In genomic region chr17:84145826-84146287, GRCm38 (mm10) we compare ENCODE assay signal across 8 mouse cellular contexts. TPM values are rescaled to one million over a fixed set of nuclear protein-coding genes. Genes with fewer than 3 reads are reported as not detected.
DNase-seq lines count a peak whose midpoint lies in the region; ATAC-seq and TF ChIP-seq lines count a peak whose summit lies in the region.

No protein-coding gene starts in this region.

- no peak for ATAC-seq in liver, embryonic 14.5 days (ENCODE audit: insufficient read depth)
- ATAC-seq in cerebellum, adult (ENCODE audit: insufficient number of reproducible peaks, low FRiP score, low TSS enrichment) = no peak

- H3K4me2 ChIP-seq in liver, embryonic 14.5 days (ENCODE audit: low read depth) = peak overlapping the region; percentile 82

- H3K4me1 ChIP-seq in bone marrow, adult 2 months (ENCODE audit: control insufficient read depth, insufficient read depth, low read length) = peaks cover 28% of the 10 kb centered on the region
- peaks cover 68 to 88% of the 10 kb centered on the region in 2 experiments for H3K4me1 ChIP-seq in liver, embryonic 14.5 days (replicated peaks; ENCODE audit: control insufficient read depth in 2 of 2, insufficient read depth in 2 of 2, low read length in 1 of 2)

- DNase-seq in gastrocnemius, postnatal 25 days = peak; percentile 34
- DNase-seq in gastrocnemius, adult 18-20 months (ENCODE audit: low spot score) = no peak
- DNase-seq in heart, postnatal 4 days = peak; percentile 45
- no peak for DNase-seq in liver, embryonic 14.5 days (ENCODE audit: low read depth in 3 of 3, low spot score in 3 of 3)
- peak; percentile 69 to 72 for DNase-seq in spleen, postnatal 10 days (ENCODE audit: low spot score in 2 of 2)
- DNase-seq in cerebellum, adult 11 months = no peak

- no peaks in the 10 kb centered on the region for H3K9me3 ChIP-seq in liver, embryonic 14.5 days (ENCODE audit: control insufficient read depth, low read length)

- no peak; the same call in 1 of the 2 replicates for TF ChIP-seq POLR2A in bone marrow, adult 2 months (IDR thresholded peaks at IDR 0.05; ENCODE audit: borderline replicate concordance, control insufficient read depth, low read depth, low read length)

- H3K27me3 ChIP-seq in liver, embryonic 14.5 days (ENCODE audit: control insufficient read depth, insufficient read depth, low read length) = no peaks in the 10 kb centered on the region

- H3K4me3 ChIP-seq in bone marrow, adult 2 months (replicated peaks; ENCODE audit: control insufficient read depth, low read depth, low read length) = no peak overlapping the region
- H3K4me3 ChIP-seq in liver, embryonic 14.5 days (ENCODE audit: insufficient read depth in 1 of 2, low read depth in 2 of 2, low read length in 2 of 2) = peak overlapping the region in 1 of 2 experiments; percentile 7; a peak in 1 of 4 replicates

- H3K36me3 ChIP-seq in liver, embryonic 14.5 days (replicated peaks; ENCODE audit: control insufficient read depth, insufficient read depth, low read depth) = no peaks in the 10 kb centered on the region

- 2% methylated on average over 10 of the region's 10 CpGs for WGBS in bone marrow, adult 2 months
- 7% methylated on average over 10 of the region's 10 CpGs for WGBS in liver, embryonic 14.5 days (ENCODE audit: insufficient replicate concordance)

- no peak for TF ChIP-seq CTCF in bone marrow, adult 2 months (IDR thresholded peaks at IDR 0.05; ENCODE audit: control insufficient read depth, insufficient read depth, low read length)
- 0 out of 2 replicates have a peak, but pooled peaks have one; percentile 19 for TF ChIP-seq CTCF in liver, embryonic 14.5 days (IDR thresholded peaks at IDR 0.05; ENCODE audit: low read depth)

- no peak for TF ChIP-seq EP300 in liver, embryonic 14.5 days (IDR thresholded peaks at IDR 0.05; ENCODE audit: low read depth)

- H3K9ac ChIP-seq in liver, embryonic 14.5 days (replicated peaks) = peak overlapping the region; percentile 63

- H3K27ac ChIP-seq in bone marrow, adult 2 months (ENCODE audit: control insufficient read depth, insufficient read depth, low read depth, low read length, poor library complexity) = peak overlapping the region; percentile 97
- peak overlapping the region; percentile 86 for H3K27ac ChIP-seq in liver, embryonic 14.5 days

RNA-seq across cellular contexts. Expression of gene Zfp36l2, which starts 41.9 kb away (rescaled TPM):
- 10 to 100 TPM; 10.1 to 14.9 TPM for total RNA-seq in gastrocnemius, postnatal 25 days (2021)
- 10 to 100 TPM in 1 of 2 experiments, 1 to 10 TPM in 1; 7.4 to 10.8 TPM for total RNA-seq in gastrocnemius, adult 18-20 months (2021)
- 45.8 and 74.0 TPM in 2 replicates for polyA plus RNA-seq in bone marrow, adult 2 months (2011; ENCODE audit: insufficient read depth, insufficient read length, low replicate concordance, missing spikeins)
- total RNA-seq in heart, postnatal 4 days (2021) = 10 to 100 TPM; 37.0 to 41.0 TPM
- 22.7 and 27.3 TPM in 2 replicates for polyA plus RNA-seq in liver, embryonic 14.5 days (2012; rRNA removed)
- polyA plus RNA-seq in liver, embryonic 14.5 days (2014; fragmentation: Nextera tagmentation; extraction: Ambion mirVana) = 9.9 and 11.6 TPM in 2 replicates

Comparison
In these comparisons a context has a peak if more than half of its experiments do, and no peak if none do; other contexts are left out.
1. DNase-seq: peak in gastrocnemius, postnatal 25 days (single experiment), heart, postnatal 4 days (single experiment) and spleen, postnatal 10 days (2 of 2); none in gastrocnemius, adult 18-20 months (single experiment), liver, embryonic 14.5 days (0 of 3) and cerebellum, adult 11 months (single experiment).